Mouse (Mus musculus) lung, postnatal 0 days (tissue): Measurements from ENCODE around the gene Paqr7. TPM values are rescaled to one million over a fixed set of nuclear protein-coding genes. Genes with fewer than 3 reads are reported as not detected.

ENCODE experiments used
- ATAC-seq: fragments of 200-750 bp; cut with Nextera tagmentation; 2 replicates; pipeline ENCODE4 v1.8.0; 2017; ENCODE audit warnings: moderate library complexity
- DNase-seq: peaks from one replicate; pipeline ENCODE4 v3.0.0-alpha.2; 2016; ENCODE audit warnings: low spot score
- H3K27ac ChIP-seq: fragments of 300-500 bp; sonication (generic); 2 replicates; pipeline ENCODE4 v1.5.1; 2014; ENCODE audit warnings: antibody characterized with exemption, mild to moderate bottlenecking, low read length, mixed read lengths
- H3K27me3 ChIP-seq: fragments of 300-500 bp; sonication (generic); replicated peaks from 2 replicates; pipeline ENCODE4 v1.6.1; 2014; ENCODE audit warnings: low read length, mixed read lengths; ENCODE audit not compliant: insufficient read depth
- H3K36me3 ChIP-seq: fragments of 300-500 bp; sonication (generic); 2 replicates; pipeline ENCODE4 v1.6.1; 2014; ENCODE audit warnings: low read length, mixed read lengths; ENCODE audit not compliant: insufficient read depth
- H3K4me1 ChIP-seq: fragments of 300-500 bp; sonication (generic); 2 replicates; pipeline ENCODE4 v1.6.1; 2014; ENCODE audit warnings: antibody characterized with exemption, low read depth, low read length, mixed read lengths; ENCODE audit not compliant: insufficient read depth
- H3K4me2 ChIP-seq: fragments of 300-500 bp; sonication (generic); replicated peaks from 2 replicates; pipeline ENCODE4 v1.6.1; 2014; ENCODE audit warnings: low read depth, mild to moderate bottlenecking, low read length, moderate library complexity, mixed read lengths
- H3K4me3 ChIP-seq: fragments of 300-500 bp; sonication (generic); 2 replicates; pipeline ENCODE4 v1.5.1; 2014; ENCODE audit warnings: low read depth, low read length
- H3K9ac ChIP-seq: fragments of 300-500 bp; sonication (generic); replicated peaks from 2 replicates; pipeline ENCODE4 v1.6.1; 2014; ENCODE audit warnings: low read depth, mild to moderate bottlenecking
- H3K9me3 ChIP-seq: fragments of 300-500 bp; sonication (generic); 2 replicates; pipeline ENCODE4 v1.6.1; 2016; ENCODE audit warnings: low read length, mixed read lengths
- CTCF ChIP-seq: IDR thresholded peaks from 2 replicates; pipeline ENCODE4 v1.5.1; 2016; ENCODE audit warnings: antibody characterized with exemption, mild to moderate bottlenecking
- EP300 ChIP-seq: IDR thresholded peaks from 2 replicates; pipeline ENCODE4 v1.6.1; 2016; ENCODE audit warnings: antibody characterized with exemption, mild to moderate bottlenecking, control low read depth
- WGBS: fragments of 180-500 bp; shearing (Covaris S2); extraction: QIAGEN DNeasy Blood & Tissue Kit; methylation state at CpG from one replicate; pipeline ENCODE4 v1.1.7; 2014; 5-methylcytosine and 5-hydroxymethylcytosine counted together
- polyA plus RNA-seq: library from polyadenylated mRNA; unstranded; fragments of >200 nt; fragmentation: Nextera tagmentation; extraction: Ambion mirVana; gene quantifications from 2 replicates; pipeline ENCODE4 v1.2.1, GENCODE M21; 2015

The Paqr7 gene
- polyA plus RNA-seq, 1 experiment from 2014 or later: 27.5 TPM

GRCm38 (mm10) chr4:134533421-134533820 lies 36.9 kb downstream of the Paqr7 start:
- Histone ChIP-seq H3K36me3 (peaks cover 6% of the 10 kb centered on the region; the same call in 1 of the 2 replicates), H3K27ac (peak overlapping the region; percentile 97), H3K4me2 (peak overlapping the region; percentile 91), H3K4me1 (peaks cover 6% of the 10 kb centered on the region; the same call in 1 of the 2 replicates), H3K4me3 (0 out of 2 replicates have a peak overlapping the region, but pooled peaks have one; percentile 84), H3K9ac (peak overlapping the region; percentile 92; the same call in 1 of the 2 replicates), H3K9me3 (no peaks in the 10 kb centered on the region), H3K27me3 (no peaks in the 10 kb centered on the region)
- WGBS: 70% methylated on average over 4 of the region's 4 CpGs
- DNase-seq: no peak
- ATAC-seq: no peak
- TF ChIP-seq EP300 (no peak), CTCF (no peak)

- TF ChIP-seq EP300: no peak
- TF ChIP-seq CTCF: no peak; the same call in 1 of the 2 replicates
- WGBS: under 1% methylated on average over 53 of the region's 57 CpGs
- Histone ChIP-seq H3K4me1 (peaks cover 6% of the 10 kb centered on the region; the same call in 1 of the 2 replicates), H3K9ac (peak overlapping the region; percentile 92), H3K27me3 (no peaks in the 10 kb centered on the region), H3K4me2 (peak overlapping the region; percentile 91), H3K9me3 (no peaks in the 10 kb centered on the region), H3K4me3 (peak overlapping the region; percentile 84), H3K36me3 (no peaks in the 10 kb centered on the region), H3K27ac (peak overlapping the region; percentile 97)
- ATAC-seq (peak; percentile 21), DNase-seq (peak; percentile 92)
Measured at GRCm38 (mm10) chr4:134534124-134534886, 37.8 kb downstream of the Paqr7 start.

- 2% methylated on average over 56 of the region's 71 CpGs for WGBS
- H3K36me3 ChIP-seq: no peaks in the 10 kb centered on the region
- no peaks in the 10 kb centered on the region for H3K9me3 ChIP-seq
- H3K27ac ChIP-seq: peak within 1 kb of the TSS; percentile 97
- H3K4me3 ChIP-seq: peak within 1 kb of the TSS; percentile 84
- no peaks in the 10 kb centered on the region for H3K27me3 ChIP-seq
- ATAC-seq (peak; percentile 96), DNase-seq (peak; percentile 99)
- H3K4me1 ChIP-seq: peaks cover 6% of the 10 kb centered on the region; the same call in 1 of the 2 replicates
- peak within 1 kb of the TSS; percentile 92 for H3K9ac ChIP-seq
- TF ChIP-seq EP300 (no peak), CTCF (peak; percentile 1; the same call in 1 of the 2 replicates)
- H3K4me2 ChIP-seq: peak within 1 kb of the TSS; percentile 91
Measured at GRCm38 (mm10) chr4:134534932-134535786, 38.7 kb downstream of the Paqr7 start, which contains the start of gene Mtfr1l. Mtfr1l (minus strand) TSS chr4:134535387.

GRCm38 (mm10) chr4:134535787-134536151 lies 39.3 kb downstream of the Paqr7 start:
- no peak for ATAC-seq
- Histone ChIP-seq H3K4me1 (peaks cover 6% of the 10 kb centered on the region; the same call in 1 of the 2 replicates), H3K9ac (no peak overlapping the region), H3K9me3 (no peaks in the 10 kb centered on the region), H3K27ac (peak overlapping the region; percentile 97; the same call in 1 of the 2 replicates), H3K4me3 (peak overlapping the region; percentile 84), H3K4me2 (peak overlapping the region; percentile 91), H3K36me3 (no peaks in the 10 kb centered on the region), H3K27me3 (no peaks in the 10 kb centered on the region)
- no peak for TF ChIP-seq CTCF
- TF ChIP-seq EP300: no peak
- WGBS: 3% methylated on average over 8 of the region's 8 CpGs
- peak; percentile 44 for DNase-seq

- no peak overlapping the region for H3K4me2 ChIP-seq
- TF ChIP-seq EP300 (no peak), CTCF (no peak)
- WGBS: 88% methylated on average over 10 of the region's 10 CpGs
- no peak for DNase-seq
- no peak for ATAC-seq
- H3K27me3 ChIP-seq: no peaks in the 10 kb centered on the region
- peaks cover 6% of the 10 kb centered on the region; the same call in 1 of the 2 replicates for H3K36me3 ChIP-seq
- no peak overlapping the region for H3K9ac ChIP-seq
- H3K9me3 ChIP-seq: no peaks in the 10 kb centered on the region
- H3K27ac ChIP-seq: no peak overlapping the region
- no peak overlapping the region for H3K4me3 ChIP-seq
- no peaks in the 10 kb centered on the region for H3K4me1 ChIP-seq
Measured at GRCm38 (mm10) chr4:134538997-134539580, 42.6 kb downstream of the Paqr7 start.
